Mouse (Mus musculus) lung, postnatal 14 days (tissue): ENCODE data around the gene Vgll4.

Source experiments
- DNase-seq: peaks from one replicate; pipeline ENCODE4 v3.0.0; 2021

Gene Vgll4

GRCm38 (mm10) chr6:114969213-114970120 is at the start of gene Vgll4:
TSS of gene Vgll4 (minus strand) at chr6:114969994.
- DNase-seq, result peak; percentile 65

- DNase-seq, result peak; percentile 13
Observed at GRCm38 (mm10) chr6:115015461-115015860, 45.7 kb upstream of the Vgll4 start.

GRCm38 (mm10) chr6:115013574-115013973 is 43.8 kb upstream of the Vgll4 start:
- DNase-seq, result no peak

- DNase-seq, result no peak
Observed at GRCm38 (mm10) chr6:115011792-115012191, 42.0 kb upstream of the Vgll4 start.

GRCm38 (mm10) chr6:115010815-115011214 is 41.0 kb upstream of the Vgll4 start:
- DNase-seq, result no peak

GRCm38 (mm10) chr6:115010304-115010703 is 40.5 kb upstream of the Vgll4 start:
- DNase-seq, result no peak

GRCm38 (mm10) chr6:115007728-115008127 is 37.9 kb upstream of the Vgll4 start:
- DNase-seq, result peak; percentile 85

- DNase-seq, result no peak
Observed at GRCm38 (mm10) chr6:115006948-115007347, 37.2 kb upstream of the Vgll4 start.

GRCm38 (mm10) chr6:115006065-115006464 is 36.3 kb upstream of the Vgll4 start:
- no peak for DNase-seq

GRCm38 (mm10) chr6:115005351-115005890 is 35.6 kb upstream of the Vgll4 start:
- no peak for DNase-seq

GRCm38 (mm10) chr6:115004636-115005035 is 34.8 kb upstream of the Vgll4 start:
- no peak for DNase-seq

- no peak for DNase-seq
Observed at GRCm38 (mm10) chr6:114998374-114999031, 28.7 kb upstream of the Vgll4 start.

- DNase-seq, result no peak
Observed at GRCm38 (mm10) chr6:114997471-114997870, 27.7 kb upstream of the Vgll4 start.

- no peak for DNase-seq
Observed at GRCm38 (mm10) chr6:114996910-114997309, 27.1 kb upstream of the Vgll4 start.

GRCm38 (mm10) chr6:114994079-114994478 is 24.3 kb upstream of the Vgll4 start:
- DNase-seq, result no peak

GRCm38 (mm10) chr6:114993659-114994058 is 23.9 kb upstream of the Vgll4 start:
- DNase-seq, result no peak

GRCm38 (mm10) chr6:114991909-114992308 is 22.1 kb upstream of the Vgll4 start:
- no peak for DNase-seq

- peak; percentile 34 for DNase-seq
Observed at GRCm38 (mm10) chr6:114988619-114988980, 18.8 kb upstream of the Vgll4 start.

- DNase-seq, result peak; percentile 25
Observed at GRCm38 (mm10) chr6:114987966-114988618, 18.3 kb upstream of the Vgll4 start.

GRCm38 (mm10) chr6:114982671-114983070 is 12.9 kb upstream of the Vgll4 start:
- no peak for DNase-seq

GRCm38 (mm10) chr6:114979715-114980114 is 9.9 kb upstream of the Vgll4 start:
- DNase-seq, result no peak

- peak; percentile 71 for DNase-seq
Observed at GRCm38 (mm10) chr6:114976915-114977419, 7.2 kb upstream of the Vgll4 start.

GRCm38 (mm10) chr6:114974331-114974730 is 4.5 kb upstream of the Vgll4 start:
- no peak for DNase-seq
